Mouse (Mus musculus): Measurements from ENCODE around the gene Elmo1.

The Elmo1 gene

GRCm38 (mm10) chr13:20386462-20387141, 296.2 kb downstream of the Elmo1 start:
- DNase-seq (ENCODE audit: low read depth): peak; percentile 69

- no peak for DNase-seq (ENCODE audit: low read depth)
These were observed 302.6 kb downstream of the Elmo1 start for GRCm38 (mm10) chr13:20392824-20393598.

- DNase-seq (ENCODE audit: low read depth): no peak
These were observed 307.3 kb downstream of the Elmo1 start for GRCm38 (mm10) chr13:20397744-20398143.

GRCm38 (mm10) chr13:20398311-20398710, 307.9 kb downstream of the Elmo1 start:
- peak; percentile 37 for DNase-seq (ENCODE audit: low read depth)

GRCm38 (mm10) chr13:20404530-20404929, 314.1 kb downstream of the Elmo1 start:
- DNase-seq (ENCODE audit: low read depth): no peak

- no peak for DNase-seq (ENCODE audit: low read depth)
These were observed 316.2 kb downstream of the Elmo1 start for GRCm38 (mm10) chr13:20406470-20407213.

GRCm38 (mm10) chr13:20410306-20411101, 320.1 kb downstream of the Elmo1 start:
- no peak for DNase-seq (ENCODE audit: low read depth)

GRCm38 (mm10) chr13:20416691-20417660, 326.6 kb downstream of the Elmo1 start:
- DNase-seq (ENCODE audit: low read depth): no peak

GRCm38 (mm10) chr13:20430998-20431397, 340.6 kb downstream of the Elmo1 start:
- no peak for DNase-seq (ENCODE audit: low read depth)

GRCm38 (mm10) chr13:20433221-20433858, 342.9 kb downstream of the Elmo1 start:
- DNase-seq (ENCODE audit: low read depth): peak; percentile 70

GRCm38 (mm10) chr13:20434071-20434470, 343.7 kb downstream of the Elmo1 start:
- DNase-seq (ENCODE audit: low read depth): no peak

- DNase-seq (ENCODE audit: low read depth): no peak
These were observed 349.1 kb downstream of the Elmo1 start for GRCm38 (mm10) chr13:20439488-20439887.

GRCm38 (mm10) chr13:20450831-20451353, 360.5 kb downstream of the Elmo1 start:
- DNase-seq (ENCODE audit: low read depth): no peak

- DNase-seq (ENCODE audit: low read depth): no peak
These were observed 364.0 kb downstream of the Elmo1 start for GRCm38 (mm10) chr13:20454357-20454756.

- DNase-seq (ENCODE audit: low read depth): no peak
These were observed 369.7 kb downstream of the Elmo1 start for GRCm38 (mm10) chr13:20460096-20460495.

- DNase-seq (ENCODE audit: low read depth): no peak
These were observed 371.2 kb downstream of the Elmo1 start for GRCm38 (mm10) chr13:20461616-20462015.

- DNase-seq (ENCODE audit: low read depth): no peak
These were observed 373.8 kb downstream of the Elmo1 start for GRCm38 (mm10) chr13:20464161-20464560.

- no peak for DNase-seq (ENCODE audit: low read depth)
These were observed 377.0 kb downstream of the Elmo1 start for GRCm38 (mm10) chr13:20467381-20467780.

GRCm38 (mm10) chr13:20471732-20472131, 381.3 kb downstream of the Elmo1 start:
- DNase-seq (ENCODE audit: low read depth): peak; percentile 68

- no peak for DNase-seq (ENCODE audit: low read depth)
These were observed 382.0 kb downstream of the Elmo1 start for GRCm38 (mm10) chr13:20472301-20472831.

All from NIH3T3 (cell line).